ENCODE assay signal across 8 mouse cellular contexts in the genomic region with DNA sequence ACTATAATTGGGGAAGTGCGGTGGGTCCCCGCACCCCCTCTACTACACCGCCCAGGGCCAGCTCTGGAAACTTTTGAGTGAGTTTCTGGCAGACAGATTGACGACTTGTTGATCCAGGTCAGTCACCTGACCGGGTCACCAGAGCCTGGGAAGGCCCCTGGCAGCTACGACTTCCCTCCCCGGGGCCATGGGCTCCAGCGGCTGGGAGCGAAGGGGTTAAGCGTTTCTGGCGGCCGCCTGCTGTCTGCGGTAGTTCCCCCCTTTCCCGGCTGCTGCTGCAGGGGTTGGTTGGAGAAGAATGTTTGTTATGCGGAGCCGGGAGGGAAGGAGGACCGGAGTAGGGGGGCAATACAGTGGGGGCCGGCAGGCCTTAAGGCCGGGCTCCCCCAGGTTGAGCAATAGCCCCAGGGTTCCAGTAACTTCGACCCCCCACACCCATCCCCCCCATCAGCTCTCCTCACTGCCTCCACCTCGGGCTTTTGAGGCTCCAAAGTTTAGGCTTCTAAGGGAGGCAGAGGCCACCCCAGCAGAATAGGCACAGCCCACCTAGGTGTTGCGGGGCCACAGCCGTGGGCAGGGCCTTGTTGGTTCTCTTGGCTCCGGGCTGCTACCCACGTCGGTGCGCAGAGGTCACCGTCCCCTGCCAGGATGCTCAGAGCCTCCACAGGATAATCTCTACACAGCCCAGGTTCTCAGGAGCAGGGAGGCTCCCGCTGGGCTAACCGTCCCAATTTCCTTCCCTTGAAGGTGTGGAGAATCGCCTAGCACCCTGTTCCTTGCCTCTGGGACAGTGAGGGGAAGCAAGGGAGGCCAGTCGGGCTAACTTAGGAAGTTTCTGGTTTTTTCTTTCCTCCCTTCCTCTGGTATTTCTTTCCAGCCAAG. TPM values are rescaled to one million over a fixed set of nuclear protein-coding genes. Genes with fewer than 3 reads are reported as not detected.
DNase-seq lines count a peak whose midpoint lies in the region; ATAC-seq and TF ChIP-seq lines count a peak whose summit lies in the region.

No protein-coding gene starts in this region.

- no peaks in the 10 kb centered on the region for H3K9me3 ChIP-seq in embryonic facial prominence, embryonic 10.5 days
- no peaks in the 10 kb centered on the region for H3K9me3 ChIP-seq in heart, postnatal 0 days (replicated peaks; ENCODE audit: control insufficient read depth, low read length)
- H3K9me3 ChIP-seq in limb, embryonic 12.5 days, result no peaks in the 10 kb centered on the region
- H3K9me3 ChIP-seq in neural tube, embryonic 11.5 days (ENCODE audit: control insufficient read depth, low read length), result no peaks in the 10 kb centered on the region

- no peak for TF ChIP-seq EP300 in heart, postnatal 0 days (IDR thresholded peaks at IDR 0.05; ENCODE audit: low read depth)

- peaks cover 23% of the 10 kb centered on the region for H3K27me3 ChIP-seq in embryonic facial prominence, embryonic 10.5 days (replicated peaks; ENCODE audit: low read depth, poor library complexity, severe bottlenecking)
- H3K27me3 ChIP-seq in heart, postnatal 0 days (ENCODE audit: control insufficient read depth, insufficient read depth, low read length), result no peaks in the 10 kb centered on the region
- H3K27me3 ChIP-seq in limb, embryonic 12.5 days, result no peaks in the 10 kb centered on the region
- 0 out of 2 replicates have a peak, but pooled peaks cover 2% of the 10 kb centered on the region for H3K27me3 ChIP-seq in neural tube, embryonic 11.5 days (ENCODE audit: control insufficient read depth, insufficient read depth, low read length)
- H3K27me3 ChIP-seq in cerebellum, adult 2 months (ENCODE audit: control insufficient read depth, insufficient read depth, low read length), result no peaks in the 10 kb centered on the region

- no peak for TF ChIP-seq CTCF in heart, postnatal 0 days (IDR thresholded peaks at IDR 0.05; ENCODE audit: low read depth)
- TF ChIP-seq CTCF in cerebellum, adult 2 months (IDR thresholded peaks at IDR 0.05; ENCODE audit: borderline replicate concordance, insufficient read depth, low read depth, low read length), result no peak

- H3K36me3 ChIP-seq in embryonic facial prominence, embryonic 10.5 days (replicated peaks), result no peaks in the 10 kb centered on the region
- H3K36me3 ChIP-seq in heart, postnatal 0 days (replicated peaks; ENCODE audit: control insufficient read depth, insufficient read depth, low read length), result no peaks in the 10 kb centered on the region
- H3K36me3 ChIP-seq in limb, embryonic 12.5 days, result no peaks in the 10 kb centered on the region
- H3K36me3 ChIP-seq in neural tube, embryonic 11.5 days (ENCODE audit: control insufficient read depth, insufficient read depth, low read length), result no peaks in the 10 kb centered on the region

- TF ChIP-seq POLR2A in cerebellum, adult 2 months (IDR thresholded peaks at IDR 0.05; ENCODE audit: borderline replicate concordance, insufficient read depth, low read length), result no peak

- H3K9ac ChIP-seq in heart, postnatal 0 days (replicated peaks; ENCODE audit: low read depth, low read length), result peak overlapping the region; percentile 47; the same call in 1 of the 2 replicates
- peak overlapping the region; percentile 50 for H3K9ac ChIP-seq in limb, embryonic 12.5 days (replicated peaks)
- H3K9ac ChIP-seq in neural tube, embryonic 11.5 days (ENCODE audit: low read length), result peak overlapping the region; percentile 19; the same call in 1 of the 2 replicates

- ATAC-seq in heart, postnatal 0 days (ENCODE audit: insufficient read depth, low read depth), result peak; percentile 19
- peak; percentile 61 for ATAC-seq in limb, embryonic 12.5 days (ENCODE audit: insufficient number of reproducible peaks, insufficient read depth, low FRiP score, low TSS enrichment, low read depth)
- no peak for ATAC-seq in neural tube, embryonic 11.5 days (ENCODE audit: insufficient read depth, low FRiP score, low TSS enrichment)

- H3K4me1 ChIP-seq in embryonic facial prominence, embryonic 10.5 days, result peaks cover 80% of the 10 kb centered on the region
- peaks cover 31% of the 10 kb centered on the region for H3K4me1 ChIP-seq in heart, postnatal 0 days (ENCODE audit: control insufficient read depth, insufficient read depth)
- H3K4me1 ChIP-seq in limb, embryonic 12.5 days (replicated peaks), result peaks cover 73% of the 10 kb centered on the region
- H3K4me1 ChIP-seq in neural tube, embryonic 11.5 days (ENCODE audit: control insufficient read depth, insufficient read depth, low read length), result peaks cover 44% of the 10 kb centered on the region
- H3K4me1 ChIP-seq in cerebellum, adult 2 months (ENCODE audit: control insufficient read depth, insufficient read depth, low read length), result peaks cover 4% of the 10 kb centered on the region; the same call in 1 of the 2 replicates

- WGBS in embryonic facial prominence, embryonic 10.5 days, result under 1% methylated on average over 32 of the region's 32 CpGs
- WGBS in heart, postnatal 0 days, result 5% methylated on average over 32 of the region's 32 CpGs
- under 1% methylated on average over 32 of the region's 32 CpGs for WGBS in limb, embryonic 12.5 days
- WGBS in neural tube, embryonic 11.5 days, result 2% methylated on average over 32 of the region's 32 CpGs
- WGBS in cerebellum, adult 2 months, result 20% methylated on average over 32 of the region's 32 CpGs

- H3K4me2 ChIP-seq in heart, postnatal 0 days (ENCODE audit: low read depth, low read length), result peak overlapping the region; percentile 54
- peak overlapping the region; percentile 50 for H3K4me2 ChIP-seq in limb, embryonic 12.5 days
- peak overlapping the region; percentile 36 for H3K4me2 ChIP-seq in neural tube, embryonic 11.5 days (ENCODE audit: low read depth)

- DNase-seq in kidney, adult 18-20 months, result peak; percentile 40
- no peak for DNase-seq in kidney, adult 11 months
- peak; percentile 89 for DNase-seq in embryonic facial prominence, embryonic 10.5 days (ENCODE audit: low spot score)
- peak; percentile 59 for DNase-seq in heart, postnatal 0 days (ENCODE audit: low spot score)
- peak; percentile 66 for DNase-seq in neural tube, embryonic 11.5 days (ENCODE audit: low spot score)
- no peak for DNase-seq in adrenal gland, postnatal 25 days
- DNase-seq in cerebellum, adult 2 months, result no peak

- peak overlapping the region; percentile 92 for H3K27ac ChIP-seq in embryonic facial prominence, embryonic 10.5 days (replicated peaks)
- peak overlapping the region; percentile 47 for H3K27ac ChIP-seq in heart, postnatal 0 days (ENCODE audit: low read depth)
- peak overlapping the region; percentile 98 for H3K27ac ChIP-seq in limb, embryonic 12.5 days
- no peak overlapping the region for H3K27ac ChIP-seq in neural tube, embryonic 11.5 days (ENCODE audit: low read depth, low read length)
- H3K27ac ChIP-seq in cerebellum, adult 2 months (ENCODE audit: insufficient read depth, low read length), result no peak overlapping the region

- peak overlapping the region; percentile 47 for H3K4me3 ChIP-seq in embryonic facial prominence, embryonic 10.5 days
- 0 out of 2 replicates have a peak overlapping the region, but pooled peaks have one; percentile 6 for H3K4me3 ChIP-seq in heart, postnatal 0 days (ENCODE audit: low read depth, low read length)
- H3K4me3 ChIP-seq in limb, embryonic 12.5 days (replicated peaks), result peak overlapping the region; percentile 17; the same call in 1 of the 2 replicates
- H3K4me3 ChIP-seq in neural tube, embryonic 11.5 days (ENCODE audit: low read depth, low read length), result no peak overlapping the region
- H3K4me3 ChIP-seq in cerebellum, adult 2 months (replicated peaks; ENCODE audit: insufficient read depth, low read depth, low read length), result no peak overlapping the region

RNA-seq across cellular contexts. Expression of gene Cstad, which starts 10.3 kb away (rescaled TPM):
- polyA plus RNA-seq in embryonic facial prominence, embryonic 10.5 days (2016; fragmentation: Nextera tagmentation; extraction: Ambion mirVana), result 0.44 and 0.86 TPM in 2 replicates
- not detected in 2 replicates for total RNA-seq in heart, postnatal 0 days (2014; rRNA removed; ENCODE audit: low replicate concordance)
- 3.1 and 3.6 TPM in 2 replicates for polyA plus RNA-seq in heart, postnatal 0 days (2015; fragmentation: Nextera tagmentation; extraction: Ambion mirVana)
- 0.63 and 1.7 TPM in 2 replicates for polyA plus RNA-seq in limb, embryonic 12.5 days (2016; fragmentation: Nextera tagmentation; extraction: Ambion mirVana)
- polyA plus RNA-seq in neural tube, embryonic 11.5 days (2014; fragmentation: Nextera tagmentation; extraction: Ambion mirVana), result 0.48 TPM in 1 of 2 replicates, not detected in the other
- total RNA-seq in adrenal gland, postnatal 25 days (2021), result 1.6 and 4.4 TPM in 2 replicates
- 3.2 and 3.7 TPM in 2 replicates for polyA plus RNA-seq in cerebellum, adult 2 months (2012; rRNA removed)

Comparison
In these comparisons a context has a peak if more than half of its experiments do, and no peak if none do; other contexts are left out.
1. DNase-seq: peak in kidney, adult 18-20 months (single experiment), embryonic facial prominence, embryonic 10.5 days (single experiment), heart, postnatal 0 days (single experiment) and neural tube, embryonic 11.5 days (single experiment); none in kidney, adult 11 months (single experiment), adrenal gland, postnatal 25 days (single experiment) and cerebellum, adult 2 months (0 of 2).
2. H3K27ac ChIP-seq: peak in embryonic facial prominence, embryonic 10.5 days (single experiment), heart, postnatal 0 days (single experiment) and limb, embryonic 12.5 days (single experiment); none in neural tube, embryonic 11.5 days (single experiment) and cerebellum, adult 2 months (single experiment).
3. H3K4me3 ChIP-seq: peak in embryonic facial prominence, embryonic 10.5 days (single experiment), heart, postnatal 0 days (single experiment) and limb, embryonic 12.5 days (single experiment); none in neural tube, embryonic 11.5 days (single experiment) and cerebellum, adult 2 months (single experiment).
4. Peak in every context shown above with its lines, with median percentiles within 50 percentile points of each other: H3K4me2 ChIP-seq and H3K9ac ChIP-seq.